Mouse (Mus musculus): ENCODE measurements around the gene H2afy2. TPM values are rescaled to one million over a fixed set of nuclear protein-coding genes. Genes with fewer than 3 reads are reported as not detected.
A peak's percentile ranks its signal among the peaks of the same experiment; 100 is the strongest.

Gene H2afy2
- 10 to 100 TPM; 22.8 to 24.4 TPM for total RNA-seq (2021)

DNA sequence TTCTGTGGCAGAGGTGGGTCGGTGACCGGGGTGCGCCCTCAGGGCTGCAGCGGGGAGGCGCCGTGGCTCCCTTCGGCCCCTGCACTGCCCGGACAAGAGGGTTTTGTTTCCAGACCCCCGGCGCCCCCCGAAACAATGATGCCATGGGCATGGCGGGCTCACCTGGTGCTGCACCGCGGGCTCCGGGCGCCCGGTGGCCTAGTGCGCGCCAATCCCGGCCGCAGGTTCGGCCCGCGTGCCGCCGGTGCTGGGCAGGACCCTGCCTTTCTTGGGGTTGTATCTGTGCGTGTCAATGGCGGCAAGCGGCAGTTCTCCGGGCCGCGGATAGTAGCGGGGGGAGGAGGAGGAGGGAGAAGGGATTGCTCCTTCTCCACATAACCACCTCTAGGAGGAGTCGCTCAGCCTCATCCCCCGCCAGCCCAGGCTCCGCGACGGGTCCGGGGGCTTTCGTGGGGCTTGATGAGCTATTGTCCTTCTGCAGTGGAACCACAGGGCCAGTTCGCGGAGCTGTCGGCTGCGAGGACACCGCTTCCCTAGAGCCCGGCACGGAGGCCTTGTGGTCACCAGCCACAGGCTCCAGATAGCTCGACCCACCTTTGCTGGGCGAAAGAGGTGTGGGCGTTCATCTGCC is at the start of gene H2afy2:
TSS of gene H2afy2 (minus strand) at position 527 of the 631 bp plus-strand sequence.
- peak; percentile 76 for DNase-seq

DNA sequence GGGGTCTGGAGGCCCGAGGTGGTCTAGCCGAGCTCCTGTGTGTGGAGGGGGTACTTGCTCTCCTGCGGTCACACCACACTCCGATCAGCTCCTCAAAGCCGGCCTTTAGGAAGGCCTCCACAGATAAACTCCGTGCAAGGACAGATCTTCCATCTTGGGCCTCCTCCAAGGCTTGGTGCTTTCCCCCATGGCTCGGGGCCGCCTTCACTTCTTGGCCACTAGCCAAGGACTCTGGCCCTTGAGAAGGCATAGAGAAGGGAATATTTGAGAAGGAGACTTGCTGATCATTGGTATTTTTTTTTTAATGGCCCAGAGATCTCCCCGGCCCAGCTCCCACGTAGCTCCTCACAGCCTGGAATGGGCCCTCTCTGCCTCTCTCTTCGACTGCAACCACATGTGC is 48.8 kb upstream of the H2afy2 start:
- DNase-seq, result peak; percentile 37

DNA sequence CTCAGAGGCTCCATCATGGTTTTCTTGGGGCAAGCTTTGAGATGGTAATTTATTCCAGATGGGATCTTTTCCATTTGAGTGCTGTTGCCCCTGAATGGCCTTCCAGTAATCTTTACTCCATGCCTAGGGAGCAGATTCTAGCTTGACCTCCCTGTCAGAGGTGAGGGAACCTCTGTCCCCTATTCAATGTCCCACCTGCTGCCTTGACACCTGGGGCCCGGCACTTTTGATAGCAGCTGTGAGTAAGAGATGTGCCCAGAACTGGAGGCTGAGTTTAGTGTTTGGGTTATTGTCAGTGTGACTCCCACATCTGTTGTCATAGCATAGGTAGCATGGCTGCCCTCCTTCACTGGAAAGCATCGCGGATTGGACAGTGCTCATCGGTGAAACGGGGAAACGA is 47.8 kb upstream of the H2afy2 start:
- no peak for DNase-seq

GRCm38 (mm10) chr10:61831251-61831650 is 47.3 kb upstream of the H2afy2 start:
- DNase-seq, result no peak

GRCm38 (mm10) chr10:61830817-61831216 is 46.9 kb upstream of the H2afy2 start:
- DNase-seq, result no peak

- no peak for DNase-seq
These were observed 45.1 kb upstream of the H2afy2 start for GRCm38 (mm10) chr10:61829046-61829445.

DNA sequence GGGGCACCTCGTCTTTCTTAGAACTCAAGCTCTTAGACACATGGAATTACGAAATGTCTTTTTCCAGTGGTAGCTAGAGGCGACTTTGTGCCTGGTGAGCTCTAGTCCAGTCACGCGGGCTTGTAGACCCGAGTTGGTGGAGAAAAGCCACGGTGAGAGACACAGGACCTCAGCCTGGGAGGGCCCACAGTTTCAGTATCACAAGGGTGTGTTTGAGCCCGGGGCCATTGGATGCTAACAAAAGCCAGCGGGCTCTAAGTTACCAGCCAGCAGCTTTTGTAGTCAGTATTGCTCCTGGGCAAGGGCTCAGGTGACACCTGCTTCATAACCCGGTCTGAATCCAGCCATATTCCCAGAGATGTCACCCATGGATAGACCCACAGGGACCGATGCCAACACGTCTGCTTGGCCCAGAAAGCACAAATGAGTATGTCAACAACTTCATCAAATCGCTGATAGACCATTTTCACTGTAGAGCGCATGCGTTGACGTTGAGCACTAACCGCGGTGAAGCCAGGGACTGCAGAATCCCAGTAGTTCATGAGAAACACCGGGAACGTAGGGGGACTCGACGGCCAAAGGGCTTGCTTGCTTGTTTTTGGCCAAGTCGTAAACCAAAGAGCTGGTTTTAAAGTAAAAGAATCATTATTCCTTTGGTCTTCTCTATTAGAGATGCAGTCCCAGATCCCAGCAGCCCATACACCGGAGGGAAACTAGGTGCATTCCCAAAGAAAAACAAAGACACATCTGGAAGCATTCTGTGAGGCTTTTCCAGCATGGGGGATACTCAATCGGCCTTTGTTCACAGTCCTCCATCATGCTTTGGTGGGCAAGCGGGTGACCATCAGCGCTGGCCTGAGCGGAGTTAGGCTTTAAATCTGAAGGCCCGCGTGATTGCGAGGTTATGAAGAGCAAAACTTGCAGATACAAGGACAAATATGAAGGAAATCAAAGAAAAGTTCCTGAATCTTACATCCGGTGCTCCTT is 44.3 kb upstream of the H2afy2 start:
- DNase-seq, result no peak

DNA sequence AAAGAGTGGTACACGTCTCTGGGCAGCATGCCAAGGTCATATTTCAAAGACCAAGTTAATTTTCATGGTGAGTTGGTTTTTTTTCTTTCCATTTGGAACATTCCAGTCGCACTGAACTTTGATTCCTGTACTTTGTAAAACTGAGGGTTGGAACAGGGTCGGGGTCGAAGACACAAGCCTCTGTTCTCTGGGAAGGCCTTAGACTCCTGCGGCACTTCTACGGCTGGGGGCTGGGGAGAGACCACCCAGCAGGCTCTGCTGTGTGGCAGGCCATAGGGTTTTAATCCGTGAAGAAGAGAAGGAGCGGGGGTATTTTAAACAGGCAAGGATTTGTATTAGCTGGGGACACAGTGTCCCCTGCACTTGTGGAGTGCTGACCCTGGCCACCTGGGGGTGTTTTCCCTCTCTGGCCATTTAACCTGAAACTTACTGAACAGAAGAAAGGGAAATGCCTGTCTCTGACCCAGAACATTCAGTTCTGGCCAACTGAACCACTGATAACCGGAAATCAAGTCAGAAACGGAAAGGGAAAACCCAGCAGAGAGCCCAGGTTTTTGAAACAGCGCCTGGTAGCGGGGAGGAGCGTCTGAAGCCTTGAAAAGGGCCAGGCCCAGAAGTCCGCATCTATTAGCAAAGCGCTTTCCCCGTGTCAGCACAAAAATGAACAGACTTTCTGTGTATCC is 42.9 kb upstream of the H2afy2 start:
- no peak for DNase-seq

GRCm38 (mm10) chr10:61825979-61826752 is 42.2 kb upstream of the H2afy2 start:
- DNase-seq, result no peak

DNA sequence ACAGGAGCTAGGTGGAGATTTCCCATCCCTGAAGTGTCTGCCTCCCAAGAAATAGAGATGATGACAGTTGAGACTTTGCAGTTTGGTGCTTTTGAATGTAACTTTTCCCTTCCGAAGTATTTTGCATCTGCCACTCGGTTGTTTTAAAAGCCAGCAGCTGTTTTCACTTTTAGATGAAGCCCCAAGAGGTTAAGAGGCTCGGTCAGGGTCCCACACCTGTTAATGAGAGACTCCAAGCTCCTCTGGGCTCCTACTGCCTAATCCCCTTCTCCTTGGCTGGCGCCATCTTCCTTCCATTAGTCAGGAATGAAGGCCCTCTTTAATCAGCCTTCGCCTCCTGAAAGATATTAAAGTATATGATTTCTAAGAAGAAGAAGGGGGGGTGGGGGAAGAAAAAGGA is 41.6 kb upstream of the H2afy2 start:
- DNase-seq, result no peak

DNA sequence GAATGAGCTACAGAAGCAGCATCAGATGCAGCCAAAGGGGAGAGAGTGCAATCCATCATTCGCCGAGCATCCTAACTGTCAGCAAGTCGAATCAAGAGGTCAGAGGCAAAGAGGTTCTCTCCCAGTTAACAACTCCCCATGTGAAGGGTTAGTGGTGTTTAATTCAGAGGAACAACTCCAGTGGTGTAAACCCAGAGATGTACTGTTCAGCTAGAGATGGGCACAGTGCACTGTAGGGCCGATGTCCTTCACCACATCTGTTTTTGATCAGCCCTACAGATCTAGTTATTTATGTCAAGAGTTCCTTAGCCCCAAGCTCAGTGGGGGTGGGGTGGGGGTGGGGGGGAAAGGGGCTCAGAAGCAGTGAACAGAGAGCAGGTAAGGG is 39.8 kb upstream of the H2afy2 start:
- DNase-seq, result no peak

- DNase-seq, result no peak
These were observed 39.2 kb upstream of the H2afy2 start for GRCm38 (mm10) chr10:61822968-61823730.

DNA sequence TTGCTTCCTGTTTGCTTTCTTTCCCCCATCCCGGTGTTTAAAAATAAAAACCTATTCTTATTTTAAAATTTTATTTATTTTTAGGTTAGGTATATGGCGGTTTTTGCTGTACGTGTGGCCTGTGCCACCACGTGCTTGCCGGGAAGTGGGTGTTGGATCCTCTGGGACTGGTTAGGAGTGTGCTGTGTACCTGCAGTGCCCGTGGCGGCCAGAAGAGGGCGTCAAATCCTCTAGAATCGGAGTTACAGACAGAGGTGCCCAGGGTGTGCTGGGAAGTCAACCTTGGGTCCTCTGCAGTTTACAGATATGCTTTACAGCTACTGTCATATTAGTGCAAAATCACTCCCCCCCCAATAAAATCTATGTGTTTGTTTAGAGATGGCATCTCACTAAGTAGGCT is 36.1 kb upstream of the H2afy2 start:
- DNase-seq, result no peak

GRCm38 (mm10) chr10:61811987-61812386 is 28.0 kb upstream of the H2afy2 start:
- no peak for DNase-seq

GRCm38 (mm10) chr10:61798133-61798576 is 14.2 kb upstream of the H2afy2 start:
- DNase-seq, result no peak

GRCm38 (mm10) chr10:61795458-61795857 is 11.5 kb upstream of the H2afy2 start:
- DNase-seq, result no peak

DNA sequence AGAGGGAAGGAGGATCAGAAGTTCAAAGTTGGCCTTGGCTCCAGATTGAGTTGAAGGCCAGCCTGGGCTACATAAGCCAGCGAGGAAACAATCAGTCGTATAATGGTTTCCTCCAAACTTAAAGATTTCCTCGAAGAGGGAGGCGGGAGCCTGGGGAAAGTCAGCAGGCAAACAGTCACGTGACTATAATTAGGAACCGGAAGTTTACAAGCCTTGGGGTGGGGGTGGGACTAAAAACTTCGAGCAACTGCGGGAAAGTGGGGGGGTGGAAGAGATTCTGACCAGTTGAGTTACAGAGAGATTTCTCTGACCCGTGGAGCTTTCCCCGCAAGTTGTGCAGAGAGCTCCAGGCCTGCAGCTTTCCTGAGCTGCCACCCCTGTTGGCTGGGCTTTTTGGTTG is 11.0 kb upstream of the H2afy2 start:
- no peak for DNase-seq

DNA sequence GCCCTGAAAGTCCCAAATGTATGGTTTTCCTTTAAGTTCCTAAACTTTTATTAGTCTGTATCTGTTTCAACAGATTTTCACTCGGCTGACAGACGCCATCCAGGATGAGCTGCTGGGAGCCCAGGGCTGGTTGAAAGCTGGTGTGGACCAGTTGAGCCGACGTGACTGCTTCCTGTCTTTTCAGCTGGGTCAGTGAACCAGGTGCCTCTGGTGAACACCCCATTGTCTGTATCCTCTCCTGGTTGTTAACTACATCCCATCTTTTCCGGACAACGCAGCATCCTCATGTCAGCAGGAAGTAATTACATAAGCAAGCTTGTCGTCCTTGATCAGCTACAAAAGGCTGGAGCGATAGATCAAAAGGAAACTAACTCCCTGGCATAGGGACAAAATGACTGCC is 9.1 kb upstream of the H2afy2 start:
- no peak for DNase-seq

DNA sequence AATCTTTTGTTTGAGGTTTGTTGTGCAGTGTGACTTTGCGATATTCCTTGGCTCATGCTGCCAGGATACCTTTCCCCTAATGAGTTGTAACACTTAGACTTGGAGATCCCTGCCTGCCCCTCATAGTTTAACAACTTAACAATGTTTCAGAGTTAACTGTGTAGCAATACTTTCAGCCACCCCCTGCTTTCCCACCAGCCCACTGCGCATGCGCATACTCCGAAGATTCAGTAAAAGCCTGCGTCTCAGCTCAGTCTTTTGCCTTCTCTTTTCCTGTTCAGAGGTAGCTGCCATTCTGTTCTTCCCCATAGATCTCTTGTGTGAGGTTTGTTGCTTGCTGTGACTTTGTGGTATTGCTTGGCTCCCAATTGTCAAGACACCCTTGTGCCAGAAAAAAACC is 4.6 kb upstream of the H2afy2 start:
- DNase-seq, result no peak

GRCm38 (mm10) chr10:61787541-61788313 is 3.8 kb upstream of the H2afy2 start:
- DNase-seq, result peak; percentile 18

GRCm38 (mm10) chr10:61784414-61784813 is 467 bp upstream of the H2afy2 start:
- DNase-seq, result no peak

Data from heart, postnatal 4 days (tissue).